Mouse (Mus musculus) adrenal gland, adult 2 months (tissue): ENCODE measurements around the gene Nsl1. TPM values are rescaled to one million over a fixed set of nuclear protein-coding genes. Genes with fewer than 3 reads are reported as not detected.

Experiments used
- DNase-seq: peaks from one replicate; pipeline ENCODE4 v3.0.0; 2021
- polyA plus RNA-seq: library from polyadenylated mRNA; depleted of rRNA; stranded (reverse); fragments of >200 nt; gene quantifications from 2 replicates; pipeline ENCODE4 v1.2.3, GENCODE M21; 2012
- total RNA-seq, 2 experiments: library from RNA; stranded (reverse); gene quantifications; 2 replicates each; pipeline ENCODE4 v1.2.3; 2021

Nsl1 gene
- total and polyA plus RNA-seq, 3 experiments = 0.17 to 1.2 (median 0.52) TPM

GRCm38 (mm10) chr1:191054870-191055532 lies 7.8 kb upstream of the Nsl1 start:
- peak; percentile 34 for DNase-seq

- no peak for DNase-seq
These were observed 7.3 kb upstream of the Nsl1 start for GRCm38 (mm10) chr1:191055533-191055873.

GRCm38 (mm10) chr1:191057461-191057860 lies 5.4 kb upstream of the Nsl1 start:
- DNase-seq = no peak

- DNase-seq = no peak
These were observed 501 bp upstream of the Nsl1 start for GRCm38 (mm10) chr1:191062241-191062780.

- DNase-seq = no peak
These were observed 888 bp downstream of the Nsl1 start for GRCm38 (mm10) chr1:191063700-191064099.

- DNase-seq = no peak
These were observed 1.7 kb downstream of the Nsl1 start for GRCm38 (mm10) chr1:191064535-191064934.

- no peak for DNase-seq
These were observed 2.4 kb downstream of the Nsl1 start for GRCm38 (mm10) chr1:191065188-191065587.

GRCm38 (mm10) chr1:191068377-191068776 lies 5.6 kb downstream of the Nsl1 start:
- DNase-seq = no peak

- no peak for DNase-seq
These were observed 7.4 kb downstream of the Nsl1 start for GRCm38 (mm10) chr1:191070259-191070658.

- DNase-seq = no peak
These were observed 8.8 kb downstream of the Nsl1 start for GRCm38 (mm10) chr1:191071613-191072012.

- peak; percentile 71 for DNase-seq
These were observed 9.6 kb downstream of the Nsl1 start for GRCm38 (mm10) chr1:191072329-191072913.

- DNase-seq = peak; percentile 76
These were observed 10.2 kb downstream of the Nsl1 start for GRCm38 (mm10) chr1:191073001-191073400.

- no peak for DNase-seq
These were observed 10.7 kb downstream of the Nsl1 start for GRCm38 (mm10) chr1:191073486-191073885.

- peak; percentile 63 for DNase-seq
These were observed 12.5 kb downstream of the Nsl1 start for GRCm38 (mm10) chr1:191075199-191075883.

- no peak for DNase-seq
These were observed 20.4 kb downstream of the Nsl1 start for GRCm38 (mm10) chr1:191083230-191083629.

- DNase-seq = peak; percentile 48
These were observed 22.2 kb downstream of the Nsl1 start for GRCm38 (mm10) chr1:191084951-191085559.

GRCm38 (mm10) chr1:191085597-191085996 lies 22.8 kb downstream of the Nsl1 start:
- no peak for DNase-seq

GRCm38 (mm10) chr1:191086304-191086878 lies 23.6 kb downstream of the Nsl1 start:
- no peak for DNase-seq

- no peak for DNase-seq
These were observed 24.1 kb downstream of the Nsl1 start for GRCm38 (mm10) chr1:191086960-191087359.

- no peak for DNase-seq
These were observed 25.1 kb downstream of the Nsl1 start for GRCm38 (mm10) chr1:191087955-191088354.

GRCm38 (mm10) chr1:191089355-191089754 lies 26.5 kb downstream of the Nsl1 start:
- DNase-seq = no peak

GRCm38 (mm10) chr1:191092050-191092449 lies 29.2 kb downstream of the Nsl1 start:
- peak; percentile 30 for DNase-seq
